Mouse (Mus musculus): Measurements from ENCODE around the gene Osbpl8.

The Osbpl8 gene

GRCm38 (mm10) chr10:111155065-111155464 is 9.5 kb upstream of the Osbpl8 start:
- DNase-seq (ENCODE audit: low spot score in 2 of 2): no peak

GRCm38 (mm10) chr10:111155571-111155970 is 9.0 kb upstream of the Osbpl8 start:
- DNase-seq (ENCODE audit: low spot score in 2 of 2): no peak

- no peak for DNase-seq (ENCODE audit: low spot score in 2 of 2)
Measured at GRCm38 (mm10) chr10:111156394-111157190, 8.0 kb upstream of the Osbpl8 start.

- DNase-seq (ENCODE audit: low spot score in 2 of 2): no peak
Measured at GRCm38 (mm10) chr10:111157241-111157659, 7.3 kb upstream of the Osbpl8 start.

GRCm38 (mm10) chr10:111159789-111160522 is 4.6 kb upstream of the Osbpl8 start:
- DNase-seq (ENCODE audit: low spot score in 2 of 2): no peak

GRCm38 (mm10) chr10:111160540-111160939 is 4.0 kb upstream of the Osbpl8 start:
- no peak for DNase-seq (ENCODE audit: low spot score in 2 of 2)

- no peak for DNase-seq (ENCODE audit: low spot score in 2 of 2)
Measured at GRCm38 (mm10) chr10:111161373-111161772, 3.2 kb upstream of the Osbpl8 start.

GRCm38 (mm10) chr10:111163025-111163424 is 1.5 kb upstream of the Osbpl8 start:
- no peak for DNase-seq (ENCODE audit: low spot score in 2 of 2)

- DNase-seq (ENCODE audit: low spot score in 2 of 2): no peak
Measured at GRCm38 (mm10) chr10:111163601-111164240, 831 bp upstream of the Osbpl8 start.

GRCm38 (mm10) chr10:111165219-111165981 is 848 bp downstream of the Osbpl8 start:
- no peak for DNase-seq (ENCODE audit: low spot score in 2 of 2)

GRCm38 (mm10) chr10:111166057-111166841 is 1.7 kb downstream of the Osbpl8 start:
- no peak for DNase-seq (ENCODE audit: low spot score in 2 of 2)

- DNase-seq (ENCODE audit: low spot score in 2 of 2): no peak
Measured at GRCm38 (mm10) chr10:111167444-111167843, 2.9 kb downstream of the Osbpl8 start.

GRCm38 (mm10) chr10:111168305-111168704 is 3.8 kb downstream of the Osbpl8 start:
- no peak for DNase-seq (ENCODE audit: low spot score in 2 of 2)

- no peak for DNase-seq (ENCODE audit: low spot score in 2 of 2)
Measured at GRCm38 (mm10) chr10:111171246-111171934, 6.8 kb downstream of the Osbpl8 start.

GRCm38 (mm10) chr10:111173589-111174247 is 9.2 kb downstream of the Osbpl8 start:
- DNase-seq (ENCODE audit: low spot score in 2 of 2): no peak

GRCm38 (mm10) chr10:111177336-111177735 is 12.8 kb downstream of the Osbpl8 start:
- no peak for DNase-seq (ENCODE audit: low spot score in 2 of 2)

- peak; percentile 59 to 75 for DNase-seq (ENCODE audit: low spot score in 2 of 2)
Measured at GRCm38 (mm10) chr10:111178024-111178423, 13.5 kb downstream of the Osbpl8 start.

GRCm38 (mm10) chr10:111180633-111181032 is 16.1 kb downstream of the Osbpl8 start:
- no peak for DNase-seq (ENCODE audit: low spot score in 2 of 2)

- DNase-seq (ENCODE audit: low spot score in 2 of 2): no peak
Measured at GRCm38 (mm10) chr10:111183634-111184270, 19.2 kb downstream of the Osbpl8 start.

Measured in left cerebral cortex, adult 9 months (tissue).